Mouse (Mus musculus): Measurements from ENCODE around the gene Gm867. TPM values are rescaled to one million over a fixed set of nuclear protein-coding genes. Genes with fewer than 3 reads are reported as not detected.

Gm867 gene
- polyA plus RNA-seq, 1 experiment from 2014 or later: 0.30 TPM

- Histone ChIP-seq H3K4me3 (replicated peaks) (peak within 1 kb of the TSS; percentile 60), H3K36me3 (no peaks in the 10 kb centered on the region), H3K9ac (peak within 1 kb of the TSS; percentile 84), H3K27me3 (replicated peaks) (0 out of 2 replicates have a peak, but pooled peaks cover 9% of the 10 kb centered on the region), H3K27ac (peak within 1 kb of the TSS; percentile 51; the same call in 1 of the 2 replicates), H3K4me1 (replicated peaks) (peaks cover 31% of the 10 kb centered on the region), H3K4me2 (replicated peaks) (peak within 1 kb of the TSS; percentile 97), H3K9me3 (no peaks in the 10 kb centered on the region)
- ATAC-seq: no peak
- WGBS: 43% methylated on average over 6 of the region's 6 CpGs
Measured at GRCm38 (mm10) chr10:75932891-75933290, 7.6 kb downstream of the Gm867 start, which contains the start of gene Chchd10. TSS of gene Chchd10 (plus strand) at chr10:75933130.

- peak overlapping the region; percentile 84 for H3K9ac ChIP-seq
- H3K4me3 ChIP-seq (replicated peaks): peak overlapping the region; percentile 60
- no peaks in the 10 kb centered on the region for H3K9me3 ChIP-seq
- H3K27ac ChIP-seq: peak overlapping the region; percentile 51; the same call in 1 of the 2 replicates
- H3K36me3 ChIP-seq: no peaks in the 10 kb centered on the region
- ATAC-seq: peak; percentile 67
- 0 out of 2 replicates have a peak, but pooled peaks cover 9% of the 10 kb centered on the region for H3K27me3 ChIP-seq (replicated peaks)
- H3K4me2 ChIP-seq (replicated peaks): peak overlapping the region; percentile 97
- H3K4me1 ChIP-seq (replicated peaks): peaks cover 31% of the 10 kb centered on the region
- WGBS: 2% methylated on average over 31 of the region's 44 CpGs
Measured at GRCm38 (mm10) chr10:75932081-75932678, 8.3 kb downstream of the Gm867 start.

- Histone ChIP-seq H3K27me3 (replicated peaks) (0 out of 2 replicates have a peak, but pooled peaks cover 9% of the 10 kb centered on the region), H3K4me1 (replicated peaks) (peaks cover 30% of the 10 kb centered on the region), H3K9me3 (no peaks in the 10 kb centered on the region), H3K4me3 (replicated peaks) (peak overlapping the region; percentile 60; the same call in 1 of the 2 replicates), H3K4me2 (replicated peaks) (peak overlapping the region; percentile 97), H3K36me3 (no peaks in the 10 kb centered on the region), H3K27ac (no peak overlapping the region), H3K9ac (peak overlapping the region; percentile 8; the same call in 1 of the 2 replicates)
- WGBS: 20% methylated on average over 7 of the region's 7 CpGs
- ATAC-seq: no peak
Measured at GRCm38 (mm10) chr10:75931311-75931710, 9.2 kb downstream of the Gm867 start.

- no peak overlapping the region for H3K27ac ChIP-seq
- no peaks in the 10 kb centered on the region for H3K9me3 ChIP-seq
- no peak for ATAC-seq
- H3K4me3 ChIP-seq (replicated peaks): no peak overlapping the region
- no peaks in the 10 kb centered on the region for H3K36me3 ChIP-seq
- peak overlapping the region; percentile 97; the same call in 1 of the 2 replicates for H3K4me2 ChIP-seq (replicated peaks)
- peaks cover 22% of the 10 kb centered on the region for H3K4me1 ChIP-seq (replicated peaks)
- no peak overlapping the region for H3K9ac ChIP-seq
- 13% methylated on average over 6 of the region's 6 CpGs for WGBS
- 0 out of 2 replicates have a peak, but pooled peaks cover 4% of the 10 kb centered on the region for H3K27me3 ChIP-seq (replicated peaks)
Measured at GRCm38 (mm10) chr10:75930304-75930703, 10.2 kb downstream of the Gm867 start.

GRCm38 (mm10) chr10:75926396-75926795, 14.1 kb downstream of the Gm867 start:
- no peak overlapping the region for H3K4me3 ChIP-seq (replicated peaks)
- no peaks in the 10 kb centered on the region for H3K36me3 ChIP-seq
- no peak for ATAC-seq
- H3K9ac ChIP-seq: no peak overlapping the region
- H3K27me3 ChIP-seq (replicated peaks): no peaks in the 10 kb centered on the region
- H3K4me1 ChIP-seq (replicated peaks): peaks cover 13% of the 10 kb centered on the region; the same call in 1 of the 2 replicates
- no peak overlapping the region for H3K4me2 ChIP-seq (replicated peaks)
- WGBS: 79% methylated on average over 13 of the region's 13 CpGs
- H3K9me3 ChIP-seq: no peaks in the 10 kb centered on the region
- no peak overlapping the region for H3K27ac ChIP-seq

GRCm38 (mm10) chr10:75924324-75924723, 16.1 kb downstream of the Gm867 start:
- no peak for ATAC-seq
- Histone ChIP-seq H3K9me3 (no peaks in the 10 kb centered on the region), H3K27me3 (replicated peaks) (no peaks in the 10 kb centered on the region), H3K27ac (no peak overlapping the region), H3K4me2 (replicated peaks) (no peak overlapping the region), H3K4me3 (replicated peaks) (no peak overlapping the region), H3K9ac (no peak overlapping the region), H3K4me1 (replicated peaks) (peaks cover 2% of the 10 kb centered on the region), H3K36me3 (no peaks in the 10 kb centered on the region)
- 64% methylated on average over 2 of the region's 2 CpGs for WGBS

- Histone ChIP-seq H3K36me3 (no peaks in the 10 kb centered on the region), H3K9ac (peak overlapping the region; percentile 91), H3K4me2 (replicated peaks) (peak overlapping the region; percentile 84), H3K27ac (peak overlapping the region; percentile 83), H3K9me3 (no peaks in the 10 kb centered on the region), H3K4me3 (replicated peaks) (peak overlapping the region; percentile 66), H3K27me3 (replicated peaks) (no peaks in the 10 kb centered on the region), H3K4me1 (replicated peaks) (peaks cover 2% of the 10 kb centered on the region)
- 4% methylated on average over 22 of the region's 22 CpGs for WGBS
- peak; percentile 27 for ATAC-seq
Measured at GRCm38 (mm10) chr10:75921726-75922560, 18.5 kb downstream of the Gm867 start.

- Histone ChIP-seq H3K27ac (peak within 1 kb of the TSS; percentile 85), H3K9me3 (no peaks in the 10 kb centered on the region), H3K4me2 (replicated peaks) (peak within 1 kb of the TSS; percentile 84), H3K4me1 (replicated peaks) (peaks cover 2% of the 10 kb centered on the region), H3K4me3 (replicated peaks) (peak within 1 kb of the TSS; percentile 66), H3K36me3 (no peaks in the 10 kb centered on the region), H3K9ac (peak within 1 kb of the TSS; percentile 91), H3K27me3 (replicated peaks) (no peaks in the 10 kb centered on the region)
- ATAC-seq: peak; percentile 96
- WGBS: under 1% methylated on average over 76 of the region's 76 CpGs
Measured at GRCm38 (mm10) chr10:75921026-75921725, 19.3 kb downstream of the Gm867 start, which contains the start of gene Smarcb1. TSS of gene Smarcb1 (minus strand) at chr10:75921617.

GRCm38 (mm10) chr10:75919026-75919425, 21.4 kb downstream of the Gm867 start:
- Histone ChIP-seq H3K4me1 (replicated peaks) (peaks cover 2% of the 10 kb centered on the region), H3K27me3 (replicated peaks) (no peaks in the 10 kb centered on the region), H3K27ac (no peak overlapping the region), H3K9me3 (no peaks in the 10 kb centered on the region), H3K4me2 (replicated peaks) (no peak overlapping the region), H3K4me3 (replicated peaks) (no peak overlapping the region), H3K36me3 (peaks cover 6% of the 10 kb centered on the region), H3K9ac (no peak overlapping the region)
- WGBS: 81% methylated on average over 5 of the region's 5 CpGs
- no peak for ATAC-seq

- no peak for ATAC-seq
- Histone ChIP-seq H3K9me3 (no peaks in the 10 kb centered on the region), H3K4me1 (replicated peaks) (no peaks in the 10 kb centered on the region; the same call in 1 of the 2 replicates), H3K9ac (no peak overlapping the region), H3K4me2 (replicated peaks) (no peak overlapping the region), H3K27ac (no peak overlapping the region), H3K27me3 (replicated peaks) (no peaks in the 10 kb centered on the region), H3K4me3 (replicated peaks) (no peak overlapping the region), H3K36me3 (peaks cover 12% of the 10 kb centered on the region)
- WGBS: 82% methylated on average over 8 of the region's 8 CpGs
Measured at GRCm38 (mm10) chr10:75916840-75917239, 23.6 kb downstream of the Gm867 start.

- H3K9ac ChIP-seq: no peak overlapping the region
- no peak overlapping the region for H3K27ac ChIP-seq
- peaks cover 18% of the 10 kb centered on the region for H3K36me3 ChIP-seq
- H3K4me1 ChIP-seq (replicated peaks): no peaks in the 10 kb centered on the region; the same call in 1 of the 2 replicates
- no peak for ATAC-seq
- no peak overlapping the region for H3K4me3 ChIP-seq (replicated peaks)
- H3K4me2 ChIP-seq (replicated peaks): no peak overlapping the region
- 69% methylated on average over 7 of the region's 7 CpGs for WGBS
- no peaks in the 10 kb centered on the region for H3K9me3 ChIP-seq
- H3K27me3 ChIP-seq (replicated peaks): no peaks in the 10 kb centered on the region
Measured at GRCm38 (mm10) chr10:75915557-75915956, 24.9 kb downstream of the Gm867 start.

All from intestine, embryonic 15.5 days (tissue).